ENCODE assay signal across 26 mouse cellular contexts in genomic region chr1:176404128-176404527, GRCm38 (mm10).
"Had no signal": no experiment of that assay in that cellular context is flagged by ENCODE, and none has a peak within 500 bp of the region (broad histone marks: within the 10 kb centered on the region; RNA-seq: fewer than 3 reads in every experiment).

No protein-coding gene starts in this region.

- DNase-seq: cerebellum, adult 9-10 months; cerebellum, adult 9-11 months; cerebellum, postnatal 10 days; cerebellum, postnatal 14 days; cerebellum, postnatal 25 days; cerebellum, postnatal 36 days; embryo, embryonic 11 days; forebrain, postnatal 0 days; gastrocnemius, adult 2 months; gastrocnemius, postnatal 10 days; gastrocnemius, postnatal 14 days; gastrocnemius, postnatal 25 days; gastrocnemius, postnatal 36 days; heart, adult 11 months; heart, adult 18-20 months; heart, adult 2 months had no signal

- H3K9me3 ChIP-seq: embryonic facial prominence, embryonic 10.5 days; embryonic facial prominence, embryonic 12.5 days; embryonic facial prominence, embryonic 13.5 days; embryonic facial prominence, embryonic 15.5 days; forebrain, embryonic 10.5 days; forebrain, embryonic 12.5 days; forebrain, embryonic 13.5 days; forebrain, embryonic 15.5 days; heart, embryonic 10.5 days had no signal

- H3K4me3 ChIP-seq: embryonic facial prominence, embryonic 10.5 days; embryonic facial prominence, embryonic 12.5 days; embryonic facial prominence, embryonic 13.5 days; embryonic facial prominence, embryonic 15.5 days; erythroblast, embryonic 14.5 days; forebrain, embryonic 10.5 days; forebrain, embryonic 12.5 days; forebrain, embryonic 13.5 days; forebrain, embryonic 15.5 days; gastrocnemius, adult 2 months; heart, adult 2 months; heart, embryonic 10.5 days had no signal

- H3K9ac ChIP-seq: embryonic facial prominence, embryonic 12.5 days; embryonic facial prominence, embryonic 13.5 days; embryonic facial prominence, embryonic 15.5 days; forebrain, embryonic 12.5 days; forebrain, embryonic 13.5 days; forebrain, embryonic 15.5 days; forebrain, postnatal 0 days had no signal

- H3K27me3 ChIP-seq: embryonic facial prominence, embryonic 12.5 days; embryonic facial prominence, embryonic 13.5 days; embryonic facial prominence, embryonic 15.5 days; forebrain, embryonic 12.5 days; forebrain, embryonic 13.5 days; forebrain, embryonic 15.5 days had no signal

- H3K4me1 ChIP-seq: embryonic facial prominence, embryonic 10.5 days; embryonic facial prominence, embryonic 12.5 days; embryonic facial prominence, embryonic 13.5 days; embryonic facial prominence, embryonic 15.5 days; forebrain, embryonic 10.5 days; forebrain, embryonic 12.5 days; forebrain, embryonic 13.5 days; forebrain, embryonic 15.5 days; heart, embryonic 10.5 days had no signal

- H3K36me3 ChIP-seq: embryonic facial prominence, embryonic 10.5 days; embryonic facial prominence, embryonic 12.5 days; embryonic facial prominence, embryonic 13.5 days; embryonic facial prominence, embryonic 15.5 days; forebrain, embryonic 10.5 days; forebrain, embryonic 12.5 days; forebrain, embryonic 15.5 days; heart, embryonic 10.5 days had no signal

- H3K27ac ChIP-seq: embryonic facial prominence, embryonic 10.5 days; embryonic facial prominence, embryonic 12.5 days; embryonic facial prominence, embryonic 13.5 days; embryonic facial prominence, embryonic 15.5 days; forebrain, embryonic 10.5 days; forebrain, embryonic 12.5 days; forebrain, embryonic 13.5 days; forebrain, embryonic 15.5 days; gastrocnemius, adult 2 months; heart, adult 2 months; heart, embryonic 10.5 days had no signal

- H3K4me2 ChIP-seq: embryonic facial prominence, embryonic 12.5 days; embryonic facial prominence, embryonic 13.5 days; embryonic facial prominence, embryonic 15.5 days; forebrain, embryonic 12.5 days; forebrain, embryonic 13.5 days; forebrain, embryonic 15.5 days had no signal
